Mouse (Mus musculus): ENCODE measurements around the gene Slc32a1. TPM values are rescaled to one million over a fixed set of nuclear protein-coding genes. Genes with fewer than 3 reads are reported as not detected.

Gene Slc32a1
- polyA plus RNA-seq, 1 experiment from 2014 or later = not detected

- Histone ChIP-seq H3K4me3 (ENCODE audit: low read depth, low read length) (peak within 1 kb of the TSS; percentile 98), H3K9me3 (ENCODE audit: low read depth, low read length) (no peaks in the 10 kb centered on the region), H3K27me3 (ENCODE audit: insufficient read depth, low read length) (0 out of 2 replicates have a peak, but pooled peaks cover under 1% of the 10 kb centered on the region), H3K9ac (peak within 1 kb of the TSS; percentile 82), H3K4me2 (peak within 1 kb of the TSS; percentile 93), H3K36me3 (ENCODE audit: insufficient read depth) (peaks cover 25% of the 10 kb centered on the region), H3K4me1 (ENCODE audit: insufficient read depth) (no peaks in the 10 kb centered on the region), H3K27ac (ENCODE audit: low read depth) (peak within 1 kb of the TSS; percentile 88)
- peak; percentile 100 for DNase-seq
- peak; percentile 96 for ATAC-seq (ENCODE audit: insufficient read depth)
- WGBS = under 1% methylated on average over 39 of the region's 39 CpGs
- TF ChIP-seq CTCF (IDR thresholded peaks at IDR 0.05; ENCODE audit: low read depth) = no peak
Measured at GRCm38 (mm10) chr2:158624718-158625222, 14.2 kb downstream of the Slc32a1 start, which contains the start of gene Actr5. Actr5 (plus strand) TSS chr2:158624888.

DNA sequence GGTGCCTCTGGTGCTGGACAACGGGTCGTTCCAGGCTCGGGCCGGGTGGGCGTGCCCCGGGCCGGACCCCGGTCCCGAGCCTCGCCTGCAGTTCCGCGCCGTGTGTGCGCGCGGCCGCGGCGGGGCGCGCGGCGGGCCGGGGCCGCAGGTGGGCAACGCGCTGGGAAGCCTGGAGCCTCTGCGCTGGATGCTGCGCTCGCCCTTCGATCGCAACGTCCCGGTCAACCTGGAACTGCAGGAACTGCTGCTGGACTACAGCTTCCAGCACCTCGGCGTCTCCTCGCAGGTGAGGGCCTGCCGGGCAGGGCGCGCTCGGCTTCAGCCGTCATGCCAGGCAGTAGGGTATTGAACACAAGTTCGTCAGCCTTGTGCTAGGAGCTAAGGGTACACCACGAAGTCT lies 14.7 kb downstream of the Slc32a1 start:
- no peak for TF ChIP-seq CTCF (IDR thresholded peaks at IDR 0.05; ENCODE audit: low read depth)
- Histone ChIP-seq H3K4me3 (ENCODE audit: low read depth, low read length) (peak overlapping the region; percentile 98), H3K4me1 (ENCODE audit: insufficient read depth) (no peaks in the 10 kb centered on the region), H3K27ac (ENCODE audit: low read depth) (peak overlapping the region; percentile 88), H3K36me3 (ENCODE audit: insufficient read depth) (peaks cover 30% of the 10 kb centered on the region), H3K9me3 (ENCODE audit: low read depth, low read length) (no peaks in the 10 kb centered on the region), H3K27me3 (ENCODE audit: insufficient read depth, low read length) (no peaks in the 10 kb centered on the region), H3K9ac (peak overlapping the region; percentile 82), H3K4me2 (peak overlapping the region; percentile 93)
- ATAC-seq (ENCODE audit: insufficient read depth) = peak; percentile 69; the same call in 1 of the 2 replicates
- peak; percentile 30 for DNase-seq
- under 1% methylated on average over 33 of the region's 44 CpGs for WGBS

DNA sequence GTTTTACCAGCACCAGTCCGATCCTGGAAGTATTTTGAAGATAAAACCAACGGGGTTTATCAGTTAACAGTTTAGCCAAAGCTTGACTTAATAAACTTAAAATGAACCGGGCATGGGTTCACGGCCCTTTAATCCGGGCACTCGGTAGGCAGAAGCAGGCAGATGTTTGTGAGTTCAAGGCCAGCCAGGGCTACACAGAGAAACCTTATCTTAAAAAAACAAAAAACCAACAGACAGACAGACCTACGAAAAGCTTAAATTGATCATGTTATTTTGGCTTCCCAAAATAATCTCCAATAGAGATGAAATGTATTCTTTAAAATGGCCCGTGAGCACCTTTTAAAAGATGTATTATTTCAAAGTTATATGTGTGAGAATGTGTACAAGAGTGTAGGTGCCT lies 15.1 kb downstream of the Slc32a1 start:
- 31% methylated on average over 8 of the region's 8 CpGs for WGBS
- Histone ChIP-seq H3K9me3 (ENCODE audit: low read depth, low read length) (no peaks in the 10 kb centered on the region), H3K9ac (peak overlapping the region; percentile 82), H3K4me3 (ENCODE audit: low read depth, low read length) (peak overlapping the region; percentile 98), H3K4me2 (peak overlapping the region; percentile 93), H3K27ac (ENCODE audit: low read depth) (no peak overlapping the region; the same call in 1 of the 2 replicates), H3K27me3 (ENCODE audit: insufficient read depth, low read length) (no peaks in the 10 kb centered on the region), H3K4me1 (ENCODE audit: insufficient read depth) (no peaks in the 10 kb centered on the region), H3K36me3 (ENCODE audit: insufficient read depth) (peaks cover 34% of the 10 kb centered on the region)
- DNase-seq = no peak
- no peak for TF ChIP-seq CTCF (IDR thresholded peaks at IDR 0.05; ENCODE audit: low read depth)
- no peak for ATAC-seq (ENCODE audit: insufficient read depth)

GRCm38 (mm10) chr2:158628858-158629257 lies 18.3 kb downstream of the Slc32a1 start:
- WGBS = 66% methylated on average over 3 of the region's 3 CpGs
- no peaks in the 10 kb centered on the region for H3K4me1 ChIP-seq (ENCODE audit: insufficient read depth)
- peak; percentile 47 for TF ChIP-seq CTCF (IDR thresholded peaks at IDR 0.05; ENCODE audit: low read depth)
- DNase-seq (peak; percentile 51), ATAC-seq (ENCODE audit: insufficient read depth) (no peak)
- no peak overlapping the region for H3K4me2 ChIP-seq
- no peak overlapping the region for H3K9ac ChIP-seq
- H3K4me3 ChIP-seq (ENCODE audit: low read depth, low read length) = no peak overlapping the region
- peaks cover 66% of the 10 kb centered on the region for H3K36me3 ChIP-seq (ENCODE audit: insufficient read depth)
- H3K27ac ChIP-seq (ENCODE audit: low read depth) = no peak overlapping the region
- H3K27me3 ChIP-seq (ENCODE audit: insufficient read depth, low read length) = no peaks in the 10 kb centered on the region
- H3K9me3 ChIP-seq (ENCODE audit: low read depth, low read length) = no peaks in the 10 kb centered on the region

DNA sequence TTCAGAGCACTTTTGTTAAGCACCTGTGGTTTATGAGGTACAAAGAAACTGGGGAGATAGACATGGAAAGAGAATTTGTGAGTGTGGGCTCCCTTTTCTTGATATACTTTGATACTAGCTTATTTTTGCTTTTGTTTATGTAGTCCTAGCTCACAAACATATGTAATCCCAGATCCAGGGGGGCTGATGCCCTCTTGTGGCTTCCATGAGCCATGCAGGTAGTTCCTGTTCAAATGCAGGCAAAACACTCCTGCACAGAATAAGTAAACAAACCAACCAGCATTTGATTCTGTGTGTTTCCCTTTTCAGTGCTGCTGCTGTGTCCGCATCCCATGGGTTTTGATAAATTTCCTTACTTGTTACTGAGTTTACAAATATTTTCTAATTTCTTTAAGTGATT lies 18.8 kb downstream of the Slc32a1 start:
- no peak overlapping the region for H3K27ac ChIP-seq (ENCODE audit: low read depth)
- H3K4me3 ChIP-seq (ENCODE audit: low read depth, low read length) = no peak overlapping the region
- DNase-seq (peak; percentile 69), ATAC-seq (ENCODE audit: insufficient read depth) (no peak)
- 73% methylated on average over 1 of the region's 1 CpGs for WGBS
- peak; percentile 73 for TF ChIP-seq CTCF (IDR thresholded peaks at IDR 0.05; ENCODE audit: low read depth)
- H3K27me3 ChIP-seq (ENCODE audit: insufficient read depth, low read length) = no peaks in the 10 kb centered on the region
- H3K9ac ChIP-seq = no peak overlapping the region
- H3K4me2 ChIP-seq = no peak overlapping the region
- H3K9me3 ChIP-seq (ENCODE audit: low read depth, low read length) = no peaks in the 10 kb centered on the region
- H3K4me1 ChIP-seq (ENCODE audit: insufficient read depth) = no peaks in the 10 kb centered on the region
- H3K36me3 ChIP-seq (ENCODE audit: insufficient read depth) = peaks cover 69% of the 10 kb centered on the region

GRCm38 (mm10) chr2:158631873-158632272 lies 21.3 kb downstream of the Slc32a1 start:
- no peak overlapping the region for H3K9ac ChIP-seq
- WGBS = 92% methylated on average over 5 of the region's 5 CpGs
- H3K9me3 ChIP-seq (ENCODE audit: low read depth, low read length) = no peaks in the 10 kb centered on the region
- DNase-seq (no peak), ATAC-seq (ENCODE audit: insufficient read depth) (no peak)
- peaks cover 88% of the 10 kb centered on the region for H3K36me3 ChIP-seq (ENCODE audit: insufficient read depth)
- TF ChIP-seq CTCF (IDR thresholded peaks at IDR 0.05; ENCODE audit: low read depth) = no peak
- no peak overlapping the region for H3K4me2 ChIP-seq
- H3K27ac ChIP-seq (ENCODE audit: low read depth) = no peak overlapping the region
- H3K4me3 ChIP-seq (ENCODE audit: low read depth, low read length) = no peak overlapping the region
- no peaks in the 10 kb centered on the region for H3K4me1 ChIP-seq (ENCODE audit: insufficient read depth)
- H3K27me3 ChIP-seq (ENCODE audit: insufficient read depth, low read length) = no peaks in the 10 kb centered on the region

- peak; percentile 89 for TF ChIP-seq CTCF (IDR thresholded peaks at IDR 0.05; ENCODE audit: low read depth)
- Histone ChIP-seq H3K9ac (no peak overlapping the region), H3K27me3 (ENCODE audit: insufficient read depth, low read length) (no peaks in the 10 kb centered on the region), H3K27ac (ENCODE audit: low read depth) (no peak overlapping the region), H3K9me3 (ENCODE audit: low read depth, low read length) (no peaks in the 10 kb centered on the region), H3K36me3 (ENCODE audit: insufficient read depth) (peaks cover 35% of the 10 kb centered on the region), H3K4me1 (ENCODE audit: insufficient read depth) (no peaks in the 10 kb centered on the region), H3K4me2 (no peak overlapping the region), H3K4me3 (ENCODE audit: low read depth, low read length) (no peak overlapping the region)
- 8% methylated on average over 2 of the region's 2 CpGs for WGBS
- ATAC-seq (ENCODE audit: insufficient read depth) = peak; percentile 53
- DNase-seq = peak; percentile 87
Measured at GRCm38 (mm10) chr2:158641869-158642268, 31.3 kb downstream of the Slc32a1 start.

All from lung, embryonic 14.5 days (tissue).